Mouse (Mus musculus): ENCODE measurements around the gene Osbpl3. TPM values are rescaled to one million over a fixed set of nuclear protein-coding genes. Genes with fewer than 3 reads are reported as not detected.
A peak's percentile ranks its signal among the peaks of the same experiment; 100 is the strongest.
"Not testable (repeated sequence)": the region's sequence is repeated elsewhere in the genome, so short reads cannot be mapped to it uniquely, and the experiment has no call there.

Osbpl3 gene
- total RNA-seq, 2 experiments from 2014 or later: 26.8 to 27.9 TPM

DNA sequence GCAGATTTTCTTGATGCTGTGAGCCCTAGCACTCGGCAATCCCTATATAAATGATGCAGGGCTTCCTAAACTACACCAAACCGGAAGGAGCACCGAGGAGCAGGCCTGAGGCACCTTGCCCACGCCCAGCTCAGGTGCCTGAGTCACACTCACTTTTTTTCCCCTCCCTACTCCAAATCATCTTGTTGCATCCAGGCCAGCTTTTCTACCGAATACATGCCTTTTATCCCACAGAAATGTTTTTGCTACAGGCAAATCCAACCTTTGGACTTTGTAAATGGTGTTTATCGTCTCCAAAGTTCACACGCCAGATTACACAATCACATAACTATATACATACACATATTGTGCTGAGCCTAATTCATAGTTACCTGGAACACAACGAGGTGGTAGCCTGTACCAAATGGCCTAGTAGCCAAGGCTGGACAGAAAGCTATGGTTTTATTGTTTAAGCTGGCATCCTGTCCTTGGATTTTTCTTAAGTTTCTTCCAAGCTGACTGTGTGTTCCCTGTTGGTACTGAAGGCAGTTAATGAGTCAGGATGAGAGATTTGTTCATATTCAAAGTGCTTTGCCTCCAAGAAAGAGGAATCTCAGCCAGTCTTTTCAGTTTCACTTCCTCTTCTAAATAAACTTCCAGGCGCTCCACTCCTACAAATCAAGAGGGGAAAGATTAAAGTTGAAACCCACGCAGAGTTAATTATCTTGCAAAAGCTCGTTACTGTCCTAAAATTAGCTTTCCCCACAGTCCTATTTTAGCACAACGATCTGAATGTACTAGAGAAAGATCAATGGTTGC is 1.7 kb upstream of the Osbpl3 start:
- intact Hi-C loops (cut with DNase I): loop anchor here (5.0 kb wide), 2 partner anchors 70 to 145 kb away; no protein-coding TSS in a partner anchor

DNA sequence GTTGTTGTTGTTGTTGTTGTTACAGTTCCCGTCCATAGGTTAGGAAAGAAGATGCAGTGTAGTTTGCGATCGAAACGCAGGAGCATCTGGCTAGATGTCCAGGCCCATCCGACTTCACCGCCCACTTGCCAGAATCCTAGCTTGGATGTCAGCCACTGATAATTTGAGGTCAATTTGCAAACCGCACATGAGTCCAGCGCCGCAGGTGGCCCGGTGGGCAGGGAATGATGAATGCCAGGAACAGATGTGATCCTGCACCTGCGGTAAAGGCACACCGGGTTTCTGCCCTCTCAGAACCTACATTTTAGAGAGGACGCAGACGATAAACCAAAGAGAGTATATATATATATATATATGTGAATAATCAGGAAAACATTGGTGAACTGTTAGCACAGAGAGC is 705 bp upstream of the Osbpl3 start:
- DNase-seq (ENCODE audit: extremely low spot score in 1 of 2, low spot score in 2 of 2): no peak
- intact Hi-C loops (cut with DNase I): loop anchor here (5.0 kb wide), 2 partner anchors 71 to 144 kb away; no protein-coding TSS in a partner anchor

More for the DNA sequence above, 1.7 kb upstream of the Osbpl3 start:
- DNase-seq (ENCODE audit: extremely low spot score in 1 of 2, low spot score in 2 of 2): no peak

DNA sequence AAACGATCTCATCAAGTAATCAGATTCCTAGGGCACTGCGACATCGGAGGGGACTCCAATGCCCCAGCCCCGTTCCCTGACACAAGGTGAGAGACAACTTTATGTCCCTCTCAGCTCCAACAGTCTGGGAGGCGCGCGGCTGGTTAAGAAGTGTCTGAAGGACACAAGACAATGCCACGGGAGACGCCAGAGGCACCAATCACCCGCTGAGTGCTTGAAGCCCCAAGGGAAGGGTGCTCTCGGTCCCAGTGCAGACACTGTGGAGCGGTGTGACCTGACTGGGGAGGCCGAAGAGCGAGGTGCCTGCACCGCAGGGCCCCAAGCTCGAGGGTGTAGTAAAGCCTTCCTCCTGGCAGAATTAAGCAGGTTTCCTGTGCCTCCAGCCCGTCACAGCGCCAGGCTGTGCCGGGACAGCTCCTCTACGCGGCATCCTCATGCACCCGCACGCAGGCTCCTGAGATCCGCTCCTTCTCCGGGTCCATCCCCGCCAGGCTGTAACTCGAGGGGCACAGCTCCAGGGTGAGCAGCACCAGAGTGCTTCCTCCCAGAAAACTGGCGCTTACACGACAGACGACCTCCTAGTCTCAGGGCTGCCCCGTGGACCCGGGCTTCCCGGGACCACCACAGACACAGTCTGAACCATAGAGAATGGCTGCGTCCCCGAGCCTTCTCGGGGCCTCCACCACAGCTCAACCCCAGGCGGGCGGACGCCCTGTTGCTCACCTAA is 736 bp downstream of the Osbpl3 start:
- intact Hi-C loops (cut with DNase I): loop anchor here (5.0 kb wide), 2 partner anchors 72 to 143 kb away; no protein-coding TSS in a partner anchor
- peak in 1 of 2 experiments; percentile 58 for DNase-seq (ENCODE audit: extremely low spot score in 1 of 2, low spot score in 2 of 2)

DNA sequence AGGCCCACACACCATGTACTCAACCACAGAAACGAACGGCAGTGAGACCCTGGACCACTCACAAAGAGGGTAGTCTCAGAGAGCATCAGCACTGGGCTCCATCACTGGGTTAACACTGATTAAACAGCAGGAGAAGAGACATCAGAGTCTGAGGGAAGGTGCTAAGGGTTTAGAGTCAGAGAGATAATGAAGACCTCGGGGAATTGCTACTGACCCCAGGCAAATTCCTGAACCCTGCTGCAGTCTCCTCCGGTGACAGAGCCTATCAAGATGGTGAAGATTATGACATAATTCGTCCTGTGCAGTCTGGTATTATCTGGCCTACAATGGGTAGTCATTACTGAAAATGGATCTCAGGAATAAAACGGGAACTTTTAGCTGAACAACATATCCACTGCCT is 2.4 kb downstream of the Osbpl3 start:
- intact Hi-C loops (cut with DNase I): no loop called here
- DNase-seq (ENCODE audit: extremely low spot score in 1 of 2, low spot score in 2 of 2): no peak

DNA sequence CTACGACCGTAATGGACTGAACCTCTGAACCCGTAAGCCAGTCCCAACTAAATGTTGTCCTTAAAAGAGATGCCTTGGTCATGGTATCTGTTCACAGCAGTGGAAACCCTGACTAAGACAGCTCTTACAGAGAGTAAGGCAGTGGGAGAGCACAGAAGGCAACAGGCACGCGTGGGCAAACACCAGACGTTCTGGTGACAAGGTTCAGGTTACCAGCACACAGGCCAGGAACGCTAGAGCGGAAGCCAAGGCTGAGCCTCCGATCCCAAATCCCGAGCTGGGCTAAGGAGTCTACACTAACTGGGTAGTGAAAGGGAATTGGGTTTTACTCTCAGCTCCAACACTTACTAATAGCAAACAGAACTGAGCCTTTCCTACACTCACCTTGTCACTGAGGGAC is 3.8 kb downstream of the Osbpl3 start:
- no peak for DNase-seq (ENCODE audit: extremely low spot score in 1 of 2, low spot score in 2 of 2)
- intact Hi-C loops (cut with DNase I): no loop called here

DNA sequence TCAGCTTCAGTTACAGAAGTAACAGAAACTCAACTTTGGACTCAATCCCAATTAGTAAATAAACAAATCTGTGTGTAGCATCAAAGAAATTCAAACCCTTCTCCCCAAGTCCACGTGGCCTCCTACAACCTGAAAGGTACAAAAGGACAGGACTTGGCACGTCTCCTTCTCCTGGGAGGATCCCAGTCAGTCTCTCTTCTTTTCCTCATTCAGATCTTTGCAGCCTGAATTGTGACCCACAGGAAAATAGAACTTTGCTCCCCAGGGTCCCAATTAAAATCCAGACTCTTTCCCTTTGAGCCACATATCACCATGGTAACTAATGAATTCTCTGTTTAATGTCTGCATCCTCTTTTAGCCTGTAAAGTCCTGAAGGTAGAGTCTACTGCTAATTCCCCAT is 10.4 kb downstream of the Osbpl3 start:
- DNase-seq (ENCODE audit: extremely low spot score in 1 of 2, low spot score in 2 of 2): no peak
- intact Hi-C loops (cut with DNase I): no loop called here

DNA sequence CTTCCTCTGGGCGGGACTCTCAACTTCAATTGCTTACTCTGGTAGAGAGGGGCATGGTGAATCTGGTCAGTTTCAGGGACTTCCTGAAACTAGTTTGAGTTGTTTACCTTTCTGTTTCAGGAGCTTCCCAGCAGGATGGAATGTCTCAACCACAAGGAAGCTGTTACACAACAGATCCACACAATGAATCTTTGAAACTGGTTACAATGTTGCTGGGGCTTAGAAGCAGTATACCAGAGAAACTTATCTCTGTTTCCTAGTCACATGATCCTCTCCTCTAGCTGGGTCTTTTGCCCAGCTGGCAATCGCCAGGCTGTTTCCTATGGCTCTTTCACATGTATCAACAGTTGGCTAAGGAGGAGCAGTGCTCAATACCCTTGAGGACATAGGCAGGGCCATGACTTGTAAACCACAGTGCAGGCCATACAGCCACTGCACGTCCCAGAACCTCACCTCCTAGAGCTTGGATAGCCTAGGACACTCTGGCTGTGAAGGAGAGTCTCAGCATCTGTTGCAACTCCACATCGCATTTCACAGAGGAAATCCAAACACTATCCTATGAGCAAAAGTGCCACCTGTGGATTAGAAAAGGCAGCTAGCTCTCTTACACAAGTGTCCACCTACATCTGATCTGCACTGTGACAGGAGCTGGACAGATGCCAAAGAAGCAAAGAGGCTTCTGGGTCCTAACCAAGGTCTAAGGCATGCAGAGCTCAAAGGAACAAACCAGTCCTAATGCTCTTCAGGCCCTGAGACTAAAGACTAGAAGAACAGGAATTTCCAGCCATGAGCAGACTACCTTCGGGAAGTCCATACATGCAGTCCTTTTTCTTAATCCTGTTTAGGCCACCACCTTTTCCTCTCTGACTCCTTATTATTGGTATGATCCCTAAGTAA is 14.8 kb downstream of the Osbpl3 start:
- no peak for DNase-seq (ENCODE audit: extremely low spot score in 1 of 2, low spot score in 2 of 2)
- intact Hi-C loops (cut with DNase I): no loop called here

DNA sequence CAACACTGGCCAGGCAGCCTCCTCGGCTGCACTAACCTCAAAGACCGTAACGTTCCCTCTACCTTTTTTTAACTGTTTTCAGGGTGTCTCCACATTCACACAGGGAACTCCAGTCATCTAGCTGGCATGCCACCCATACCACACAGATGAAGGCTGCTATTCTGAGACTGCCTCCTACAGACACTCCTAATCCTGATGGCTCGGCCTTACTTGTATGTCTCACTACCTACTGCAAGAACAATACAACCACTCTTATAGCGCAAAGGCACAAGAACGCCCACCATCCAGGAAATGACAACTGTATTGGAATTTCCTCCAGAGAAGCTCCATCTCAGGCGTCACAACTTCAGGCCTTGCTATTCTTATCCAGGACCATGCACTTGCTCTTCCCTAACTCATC is 15.8 kb downstream of the Osbpl3 start:
- DNase-seq (ENCODE audit: extremely low spot score in 1 of 2, low spot score in 2 of 2): no peak
- intact Hi-C loops (cut with DNase I): no loop called here

DNA sequence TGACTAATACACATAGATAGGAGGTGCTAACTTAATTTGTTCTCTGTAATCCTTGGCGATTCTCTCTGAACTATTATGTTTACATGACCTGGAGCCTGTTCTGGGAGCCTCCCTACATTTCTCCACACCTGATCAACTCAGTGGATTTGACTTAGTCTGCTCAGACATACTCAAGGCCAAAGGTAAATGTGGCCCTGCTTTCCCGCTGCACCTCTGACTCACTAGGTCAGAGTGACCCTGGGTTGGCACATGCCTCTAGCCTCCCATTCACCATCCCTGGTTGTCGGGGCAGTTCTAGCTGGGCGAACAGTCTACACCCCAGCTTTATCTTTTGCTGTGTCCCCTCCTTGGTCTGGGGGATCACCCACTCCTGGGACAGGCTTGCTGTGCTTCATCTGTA is 17.1 kb downstream of the Osbpl3 start:
- intact Hi-C loops (cut with DNase I); DNase-seq (ENCODE audit: extremely low spot score in 1 of 2, low spot score in 2 of 2): not testable (repeated sequence)

DNA sequence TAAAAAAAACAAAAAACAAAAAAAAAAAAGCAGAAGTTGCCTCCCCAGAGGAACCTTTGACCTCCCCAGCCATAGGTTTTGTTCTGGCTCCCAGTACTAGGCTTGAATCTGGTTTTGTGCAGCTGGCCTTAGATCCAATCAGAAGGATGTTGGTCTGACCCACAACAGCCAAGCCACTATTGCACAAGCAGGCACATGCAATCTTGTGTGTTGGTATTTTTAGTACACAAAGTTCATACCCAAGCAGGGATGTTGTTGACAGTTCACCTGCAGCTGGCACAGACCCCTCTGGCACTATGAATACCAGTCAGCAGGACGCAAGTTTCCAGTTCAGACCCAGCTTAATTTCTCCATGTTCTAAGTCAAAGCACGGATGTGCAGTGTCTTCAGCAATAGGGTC is 18.2 kb downstream of the Osbpl3 start:
- intact Hi-C loops (cut with DNase I): no loop called here
- DNase-seq (ENCODE audit: extremely low spot score in 1 of 2, low spot score in 2 of 2): no peak

DNA sequence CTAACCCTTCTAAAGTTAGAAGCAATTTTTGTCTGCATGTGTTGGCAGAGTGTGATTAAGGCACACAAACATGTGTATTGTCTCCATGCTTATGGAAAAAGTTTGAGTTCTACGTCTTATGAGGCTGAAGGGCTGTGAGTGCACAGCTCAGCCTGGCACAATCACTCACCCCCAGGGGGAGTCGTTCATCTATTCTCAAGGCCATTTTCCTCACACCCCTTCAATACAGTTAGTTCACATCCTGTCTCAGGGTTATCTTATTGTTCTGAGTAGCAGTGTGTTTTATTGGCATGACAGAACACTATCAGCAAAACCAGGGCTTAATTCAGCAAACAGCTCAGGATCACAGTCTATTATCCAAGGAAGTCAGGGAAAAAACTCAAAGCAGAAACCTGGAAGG is 19.3 kb downstream of the Osbpl3 start:
- intact Hi-C loops (cut with DNase I): no loop called here
- DNase-seq (ENCODE audit: extremely low spot score in 1 of 2, low spot score in 2 of 2): no peak

DNA sequence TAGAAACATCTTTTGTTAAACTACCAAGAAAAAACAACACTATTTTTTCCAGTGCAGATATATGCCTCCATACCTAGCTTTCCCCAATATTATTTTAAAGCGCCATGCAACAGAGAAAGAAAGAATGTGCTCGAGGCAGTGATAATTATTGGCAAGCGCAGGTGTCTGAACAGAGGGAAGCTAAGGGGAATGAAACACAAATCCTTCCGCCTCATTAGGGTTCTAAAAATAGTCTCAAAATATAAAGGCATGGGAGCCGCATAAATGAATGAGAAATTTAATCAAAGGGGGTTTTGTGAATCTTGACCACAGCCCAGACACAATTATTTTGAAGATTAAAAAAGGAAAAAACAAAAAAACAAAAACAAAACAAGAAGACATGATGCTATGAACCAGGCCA is 23.5 kb downstream of the Osbpl3 start:
- no peak for DNase-seq (ENCODE audit: extremely low spot score in 1 of 2, low spot score in 2 of 2)
- intact Hi-C loops (cut with DNase I): no loop called here

DNA sequence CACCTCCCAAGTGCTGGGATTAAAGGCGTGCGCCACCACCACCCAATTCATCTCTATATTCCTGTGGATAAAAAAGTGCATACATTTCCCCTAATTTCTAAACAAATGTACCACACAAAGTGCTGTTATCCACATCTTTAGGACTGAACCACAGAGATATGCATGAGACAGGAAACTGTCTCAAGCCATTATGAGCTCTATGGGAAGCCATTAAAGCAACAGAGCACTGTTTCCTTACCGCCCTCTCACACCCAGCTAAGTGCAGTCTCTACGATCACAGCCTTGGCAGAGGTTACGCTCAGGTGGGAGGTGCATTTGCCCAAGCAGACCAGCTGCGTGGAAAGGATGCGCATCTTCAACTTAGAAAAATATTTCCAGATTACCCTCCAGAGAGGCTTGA is 26.7 kb downstream of the Osbpl3 start:
- intact Hi-C loops (cut with DNase I): no loop called here
- no peak for DNase-seq (ENCODE audit: extremely low spot score in 1 of 2, low spot score in 2 of 2)

DNA sequence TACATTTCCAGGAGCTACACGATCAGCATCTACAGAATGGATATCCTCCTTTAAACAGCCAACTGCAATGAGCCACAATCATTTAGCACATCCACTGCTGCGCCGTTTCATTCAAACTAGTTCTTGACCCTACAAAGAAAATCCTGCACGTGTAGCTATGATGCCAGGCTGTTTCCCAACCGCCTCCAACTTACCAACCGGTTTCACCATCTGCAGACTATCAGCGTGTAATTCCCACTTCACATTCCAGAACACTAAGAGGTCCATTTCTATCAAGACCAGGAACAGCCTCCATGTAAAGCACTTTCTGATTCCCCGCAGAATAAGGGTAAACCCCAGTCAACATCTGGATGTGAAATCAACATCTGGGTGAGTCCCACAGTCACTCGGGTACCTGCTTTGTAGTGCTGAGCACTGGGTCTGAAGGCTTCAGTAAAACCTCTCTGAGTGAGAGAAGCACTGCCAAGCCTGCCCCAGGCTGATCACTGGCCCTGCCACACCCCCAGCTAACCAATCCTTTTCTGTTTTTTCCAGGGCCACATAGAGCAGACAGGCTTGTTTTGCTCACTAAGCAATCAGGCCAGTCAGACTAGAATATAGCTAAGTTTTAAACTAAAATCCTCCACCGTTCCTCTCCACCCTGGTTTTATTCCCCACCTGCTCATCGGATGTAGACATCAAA is 28.8 kb downstream of the Osbpl3 start:
- intact Hi-C loops (cut with DNase I): no loop called here
- no peak for DNase-seq (ENCODE audit: extremely low spot score in 1 of 2, low spot score in 2 of 2)

DNA sequence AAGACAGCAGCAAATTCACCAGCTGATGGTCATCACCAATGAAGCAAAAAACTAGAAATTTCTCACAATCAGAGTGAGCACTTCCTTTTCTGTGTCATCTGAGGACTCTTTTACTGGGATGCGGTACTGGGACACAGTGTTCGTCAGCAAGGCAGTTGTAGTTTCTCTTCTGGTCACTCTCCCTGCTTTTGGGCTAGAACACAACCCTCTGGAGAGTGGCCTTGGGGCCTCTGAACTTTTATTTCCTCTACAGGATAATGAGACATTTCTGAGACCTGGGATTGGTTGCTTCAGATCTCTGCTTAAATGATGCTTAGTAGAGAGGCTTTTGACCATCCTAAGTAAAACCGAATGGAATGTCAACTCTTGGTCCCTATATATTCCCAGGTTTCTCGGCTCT is 29.4 kb downstream of the Osbpl3 start:
- intact Hi-C loops (cut with DNase I): no loop called here
- no peak for DNase-seq (ENCODE audit: extremely low spot score in 1 of 2, low spot score in 2 of 2)

DNA sequence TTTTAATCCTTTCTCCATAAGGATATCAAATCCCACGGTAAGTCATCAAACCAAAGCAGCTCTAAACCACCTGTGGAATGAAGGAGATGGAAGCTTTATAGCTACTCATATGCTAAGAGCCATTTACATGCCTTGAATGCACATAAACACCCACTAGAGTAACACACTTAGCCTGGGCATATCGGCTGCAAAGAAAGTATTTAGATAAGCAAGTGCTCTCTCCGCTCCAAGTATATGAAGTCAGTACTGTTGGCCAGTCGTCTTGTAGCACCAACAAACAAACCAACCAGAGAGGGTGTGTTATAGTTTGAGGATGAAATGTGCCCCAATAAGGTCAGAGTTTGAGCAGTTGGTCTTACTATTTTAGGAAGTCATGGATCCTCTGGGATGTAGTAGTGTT is 31.7 kb downstream of the Osbpl3 start:
- DNase-seq (ENCODE audit: extremely low spot score in 1 of 2, low spot score in 2 of 2): no peak
- intact Hi-C loops (cut with DNase I): no loop called here

DNA sequence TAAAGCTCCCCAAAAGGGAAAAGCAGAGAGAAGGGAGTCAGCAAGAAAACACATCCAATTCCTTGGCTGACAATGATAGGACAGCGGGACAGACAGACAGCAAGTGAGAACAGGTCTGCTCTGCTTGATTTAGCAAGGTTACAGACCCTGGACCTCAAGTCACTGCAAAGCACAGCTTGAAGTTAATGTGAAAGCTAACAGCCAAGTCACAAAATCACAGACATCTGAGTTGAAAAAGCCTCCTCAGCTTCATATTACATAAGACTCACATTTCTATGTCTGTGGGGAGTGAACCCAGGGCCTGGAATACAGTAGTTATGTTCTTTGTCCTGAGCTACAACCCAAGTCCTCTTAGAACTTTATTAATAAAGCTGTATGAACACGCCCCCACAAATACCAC is 35.6 kb downstream of the Osbpl3 start:
- intact Hi-C loops (cut with DNase I): no loop called here
- DNase-seq (ENCODE audit: extremely low spot score in 1 of 2, low spot score in 2 of 2): no peak

DNA sequence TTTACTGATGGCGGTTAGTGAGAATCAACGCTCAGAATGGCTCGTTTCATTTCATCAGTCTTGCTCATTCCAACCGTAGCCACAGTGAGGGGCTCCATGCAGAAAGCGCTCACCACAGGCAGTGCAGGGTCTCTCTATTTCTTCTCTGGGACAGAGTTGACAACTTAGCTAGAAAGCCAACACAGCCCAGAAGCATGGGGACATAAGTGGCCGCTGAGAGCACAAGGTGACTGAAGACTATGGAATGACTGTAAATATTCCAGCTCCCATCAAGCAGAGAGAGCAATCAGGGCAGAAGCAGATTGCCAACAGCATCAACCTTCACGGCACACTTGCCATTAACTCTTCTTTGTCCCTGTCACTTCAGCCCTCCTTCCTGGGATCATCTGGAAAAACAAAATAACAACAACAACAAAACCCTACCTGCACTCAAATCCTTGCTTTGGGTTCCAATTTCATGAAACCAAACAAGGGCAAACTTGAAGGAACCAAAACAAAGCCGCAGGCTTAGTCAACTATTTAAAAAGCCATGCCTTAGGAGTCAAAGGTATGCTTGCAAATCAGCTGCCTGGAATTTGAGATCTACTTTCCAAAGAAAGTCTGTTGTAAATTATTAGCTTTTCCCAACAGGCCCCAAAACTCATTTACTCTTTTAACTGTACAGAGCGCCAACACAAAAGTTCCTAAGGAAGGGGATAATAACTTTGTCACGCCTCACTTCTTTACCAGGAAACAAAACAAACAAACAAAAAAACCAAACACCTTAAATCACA is 36.3 kb downstream of the Osbpl3 start:
- intact Hi-C loops (cut with DNase I): no loop called here
- no peak for DNase-seq (ENCODE audit: extremely low spot score in 1 of 2, low spot score in 2 of 2)

All from left cerebral cortex, postnatal 10 days (tissue).